In genomic region chr12:117204905-117205304, GRCm38 (mm10) we compare ENCODE assay signal across 19 mouse cellular contexts.
"Had no signal": no experiment of that assay in that cellular context is flagged by ENCODE, and none has a peak within 500 bp of the region (broad histone marks: within the 10 kb centered on the region; RNA-seq: fewer than 3 reads in every experiment).

No protein-coding gene starts in this region.

- H3K4me2 ChIP-seq: liver, embryonic 11.5 days; liver, embryonic 13.5 days; liver, embryonic 15.5 days; lung, embryonic 15.5 days; midbrain, embryonic 12.5 days; neural tube, embryonic 12.5 days had no signal

- H3K27ac ChIP-seq: liver, embryonic 13.5 days; liver, embryonic 15.5 days; lung, embryonic 15.5 days; neural tube, embryonic 12.5 days had no signal

- H3K9ac ChIP-seq: liver, embryonic 13.5 days; liver, embryonic 15.5 days; liver, postnatal 0 days; lung, embryonic 15.5 days; midbrain, embryonic 12.5 days; neural tube, embryonic 12.5 days had no signal

- ATAC-seq: liver, postnatal 0 days; lung, postnatal 0 days had no signal

- H3K27me3 ChIP-seq: liver, embryonic 13.5 days; liver, embryonic 15.5 days; lung, embryonic 15.5 days; midbrain, embryonic 12.5 days; neural tube, embryonic 12.5 days had no signal

- H3K36me3 ChIP-seq: liver, embryonic 13.5 days; liver, embryonic 15.5 days; lung, embryonic 15.5 days; neural tube, embryonic 12.5 days had no signal

- H3K9me3 ChIP-seq: liver, embryonic 13.5 days; liver, embryonic 15.5 days; lung, embryonic 15.5 days; midbrain, embryonic 12.5 days; neural tube, embryonic 12.5 days had no signal

- DNase-seq: liver, embryonic 13.5 days; liver, postnatal 0 days; lung, adult 2 months; lung, postnatal 14 days; lung, postnatal 36 days; retina, postnatal 1 day; right cerebral cortex, adult 18-20 months; right cerebral cortex, postnatal 25 days; right cerebral cortex, postnatal 4 days; spleen, adult 18-20 months; thymus, adult 18-20 months; thymus, postnatal 14 days; thymus, postnatal 36 days had no signal

- H3K4me3 ChIP-seq: liver, embryonic 13.5 days; liver, embryonic 15.5 days; lung, embryonic 15.5 days; midbrain, embryonic 12.5 days; neural tube, embryonic 12.5 days had no signal
